Mouse (Mus musculus): ENCODE measurements around the gene Zfhx3.
A peak's percentile ranks its signal among the peaks of the same experiment; 100 is the strongest.

Zfhx3 gene

GRCm38 (mm10) chr8:108759511-108760330 lies 817.3 kb downstream of the Zfhx3 start:
- peak in 1 of 2 experiments; percentile 50 for DNase-seq

GRCm38 (mm10) chr8:108760745-108761144 lies 818.3 kb downstream of the Zfhx3 start:
- no peak for DNase-seq

- no peak for DNase-seq
Observed at GRCm38 (mm10) chr8:108762567-108762966, 820.1 kb downstream of the Zfhx3 start.

- no peak for DNase-seq
Observed at GRCm38 (mm10) chr8:108764403-108765194, 822.2 kb downstream of the Zfhx3 start.

- no peak for DNase-seq
Observed at GRCm38 (mm10) chr8:108766102-108766501, 823.7 kb downstream of the Zfhx3 start.

- no peak for DNase-seq
Observed at GRCm38 (mm10) chr8:108768051-108768450, 825.6 kb downstream of the Zfhx3 start.

GRCm38 (mm10) chr8:108770334-108770733 lies 827.9 kb downstream of the Zfhx3 start:
- no peak for DNase-seq

- DNase-seq: no peak
Observed at GRCm38 (mm10) chr8:108773436-108773835, 831.0 kb downstream of the Zfhx3 start.

GRCm38 (mm10) chr8:108778063-108778462 lies 835.6 kb downstream of the Zfhx3 start:
- DNase-seq: no peak

- DNase-seq: no peak
Observed at GRCm38 (mm10) chr8:108778551-108778950, 836.1 kb downstream of the Zfhx3 start.

GRCm38 (mm10) chr8:108780766-108781165 lies 838.3 kb downstream of the Zfhx3 start:
- DNase-seq: no peak

- DNase-seq: no peak
Observed at GRCm38 (mm10) chr8:108781192-108781591, 838.7 kb downstream of the Zfhx3 start.

- no peak for DNase-seq
Observed at GRCm38 (mm10) chr8:108783155-108783554, 840.7 kb downstream of the Zfhx3 start.

GRCm38 (mm10) chr8:108788156-108788761 lies 845.8 kb downstream of the Zfhx3 start:
- DNase-seq: no peak

- no peak for DNase-seq
Observed at GRCm38 (mm10) chr8:108788762-108789157, 846.3 kb downstream of the Zfhx3 start.

- no peak for DNase-seq
Observed at GRCm38 (mm10) chr8:108790559-108791293, 848.3 kb downstream of the Zfhx3 start.

- DNase-seq: no peak
Observed at GRCm38 (mm10) chr8:108796076-108796475, 853.6 kb downstream of the Zfhx3 start.

GRCm38 (mm10) chr8:108796882-108797281 lies 854.4 kb downstream of the Zfhx3 start:
- no peak for DNase-seq

- peak; percentile 18 to 25 for DNase-seq
Observed at GRCm38 (mm10) chr8:108798012-108798411, 855.6 kb downstream of the Zfhx3 start.

GRCm38 (mm10) chr8:108799250-108799649 lies 856.8 kb downstream of the Zfhx3 start:
- DNase-seq: no peak

- no peak for DNase-seq
Observed at GRCm38 (mm10) chr8:108800357-108800756, 857.9 kb downstream of the Zfhx3 start.

GRCm38 (mm10) chr8:108803017-108803416 lies 860.6 kb downstream of the Zfhx3 start:
- no peak for DNase-seq

GRCm38 (mm10) chr8:108811694-108812093 lies 869.2 kb downstream of the Zfhx3 start:
- no peak for DNase-seq
